Mouse (Mus musculus) inflammation-experienced regulatory T-cells, adult 6 months (primary cell): ENCODE measurements at regions not wholly inside any gene's neighbourhood (a gene's known extent, or its start where the extent isn't known, plus 50 kb on each side); places are given as distances from the start of the nearest gene placed in this dataset.

Experiments used
- ATAC-seq: one replicate; pipeline ENCODE4 v1.8.0; 2017

DNA sequence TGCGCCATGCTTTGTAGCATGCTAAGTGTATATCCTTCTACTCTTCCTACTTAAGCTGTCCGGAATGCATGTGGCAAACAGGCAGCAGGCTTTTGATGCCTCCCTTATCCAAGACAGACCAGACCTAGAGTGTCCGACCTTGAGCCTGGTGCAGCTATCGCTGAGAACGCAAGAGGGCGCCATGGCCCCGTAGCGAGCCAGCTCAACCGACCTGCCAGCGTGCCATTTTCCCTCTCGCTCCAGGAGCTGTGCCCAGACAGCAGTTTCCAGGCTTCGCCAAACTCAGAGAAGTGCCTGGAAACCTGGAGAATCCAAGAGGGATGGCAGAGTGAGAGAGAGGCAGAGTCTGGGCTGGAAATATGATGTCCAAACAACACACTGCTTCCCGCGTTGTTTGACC, 155.8 kb upstream of the Gm12830 start:
- peak; percentile 48 for ATAC-seq

DNA sequence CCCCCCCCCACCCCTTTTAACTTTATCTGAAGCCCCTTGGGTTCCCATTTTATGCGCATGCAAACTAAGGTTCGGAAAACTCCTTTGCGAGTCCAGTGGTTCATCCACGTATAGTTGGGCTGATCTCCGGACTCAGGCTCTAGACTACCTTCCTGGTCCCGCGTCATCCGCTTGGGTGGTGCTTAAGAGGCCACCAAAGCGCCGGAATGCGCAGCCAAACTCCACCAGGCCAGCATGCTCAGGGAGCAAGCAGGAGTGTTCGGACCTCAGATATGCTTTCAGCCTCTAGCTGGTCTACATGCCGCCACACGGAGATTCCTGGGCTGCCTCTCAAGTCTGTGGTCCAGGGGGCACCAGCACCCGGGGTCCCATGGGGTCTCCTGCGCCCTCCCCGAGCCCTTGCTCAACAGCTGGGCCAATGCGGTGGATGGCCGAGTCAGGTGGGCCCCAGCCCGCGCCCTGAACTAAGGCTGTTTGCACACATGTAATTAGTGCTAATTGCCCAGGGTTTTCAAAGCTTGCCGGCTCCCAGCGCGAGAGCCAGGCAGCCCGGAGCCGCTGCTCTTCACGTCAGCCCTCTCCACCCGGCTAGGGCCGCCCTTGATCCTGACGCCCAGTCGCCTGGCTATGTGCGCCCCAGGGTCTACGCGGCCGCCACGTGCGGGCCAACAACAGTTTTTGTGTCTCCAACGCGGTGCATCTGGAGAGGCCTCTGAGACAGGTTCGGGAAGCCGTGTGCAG, 155.1 kb upstream of the Gm12830 start:
- no peak for ATAC-seq

DNA sequence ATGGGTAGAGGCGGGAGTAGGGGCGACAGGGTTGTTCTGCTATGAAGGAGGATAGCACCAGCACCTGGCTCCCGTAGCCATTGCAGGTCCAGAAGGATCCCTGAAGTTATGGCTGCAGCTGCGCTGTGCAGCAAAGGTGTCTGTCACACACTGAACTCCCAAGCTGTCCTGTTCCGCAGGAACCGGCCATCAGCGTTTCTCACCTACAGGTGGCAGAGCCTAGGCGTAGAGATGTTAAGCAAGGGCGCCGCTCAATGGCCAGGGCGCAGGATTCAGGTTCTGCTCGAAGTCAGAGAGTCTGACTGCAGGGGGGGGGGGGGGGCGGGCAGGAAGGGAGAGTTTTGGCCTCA, 154.6 kb upstream of the Gm12830 start:
- no peak for ATAC-seq

DNA sequence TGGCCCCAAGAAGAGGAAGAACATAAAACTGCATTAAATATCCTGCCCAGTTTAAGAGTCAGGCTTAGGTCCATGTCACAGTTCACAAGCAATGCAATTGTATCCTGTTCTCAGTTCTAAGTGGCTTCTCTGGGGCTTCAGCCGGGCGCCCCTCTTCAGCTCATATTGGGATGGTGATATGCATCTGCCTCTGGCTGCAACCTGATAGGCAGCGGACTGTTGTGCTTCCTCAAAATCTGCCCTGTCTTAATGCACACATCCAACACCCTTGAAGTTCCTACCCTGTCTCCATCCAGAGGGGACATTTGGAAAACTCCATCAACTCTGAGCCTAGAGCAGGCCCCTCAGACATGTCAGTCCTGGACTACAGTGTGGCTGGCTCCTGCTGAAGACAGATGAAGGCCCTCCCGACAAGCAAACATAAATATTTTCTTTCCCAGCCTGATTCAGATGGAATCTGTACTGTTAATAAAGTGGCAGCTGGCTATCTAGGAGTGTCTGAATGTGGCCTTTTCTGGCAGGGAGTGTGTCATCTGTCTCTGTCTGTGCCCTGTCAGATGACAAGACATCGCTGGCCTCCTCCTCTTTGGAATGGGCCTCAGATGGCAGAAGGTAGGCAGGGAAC, 149.3 kb upstream of the Gm12830 start:
- ATAC-seq: no peak

DNA sequence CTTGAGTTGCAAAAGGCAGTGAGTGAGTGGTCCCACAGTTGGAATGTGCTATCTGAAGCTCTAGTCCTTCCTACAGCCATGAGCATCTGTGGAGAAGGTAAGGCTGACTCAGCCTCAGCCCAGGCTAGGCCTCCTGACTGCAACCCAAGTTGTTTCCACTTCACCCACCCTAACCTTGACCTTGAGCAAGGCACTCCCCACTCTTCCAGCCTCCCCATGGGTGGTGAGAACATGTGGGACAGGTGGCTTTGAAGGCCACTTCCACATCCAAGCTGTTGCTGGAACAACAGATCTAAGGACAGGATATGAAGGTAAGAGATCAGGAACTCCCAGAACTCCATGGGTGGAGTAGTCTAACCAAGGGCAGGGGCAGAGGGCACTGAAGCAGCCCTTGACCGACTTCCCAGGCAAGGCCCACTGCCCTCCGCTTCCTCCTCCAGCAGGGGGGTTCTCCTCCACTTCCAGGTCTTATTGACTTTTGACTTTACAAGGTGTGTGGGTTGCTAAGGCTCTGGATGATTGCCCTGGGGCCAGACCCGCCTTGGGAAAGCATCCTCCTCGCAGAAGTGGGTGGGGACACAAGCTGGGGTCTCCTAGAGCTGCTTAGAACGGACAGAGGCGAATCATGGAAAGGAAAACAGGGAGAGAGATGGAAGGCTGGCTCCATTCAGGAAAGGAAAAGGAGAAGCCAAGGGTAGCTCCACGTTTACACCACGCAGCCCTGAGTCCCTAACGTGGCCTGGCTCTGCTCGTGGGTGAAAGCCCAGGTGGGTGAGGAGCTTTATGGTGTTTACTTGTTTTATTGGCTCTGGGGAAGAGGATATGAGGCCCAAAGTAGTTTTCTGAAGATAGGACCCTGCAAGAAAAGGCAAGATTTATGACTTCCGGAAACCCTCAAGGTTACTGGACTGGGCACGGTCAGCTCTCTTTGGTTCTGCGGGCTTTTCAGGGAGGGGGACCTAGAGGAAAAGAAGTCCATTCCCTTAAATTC, 144.3 kb upstream of the Gm12830 start:
- no peak for ATAC-seq

DNA sequence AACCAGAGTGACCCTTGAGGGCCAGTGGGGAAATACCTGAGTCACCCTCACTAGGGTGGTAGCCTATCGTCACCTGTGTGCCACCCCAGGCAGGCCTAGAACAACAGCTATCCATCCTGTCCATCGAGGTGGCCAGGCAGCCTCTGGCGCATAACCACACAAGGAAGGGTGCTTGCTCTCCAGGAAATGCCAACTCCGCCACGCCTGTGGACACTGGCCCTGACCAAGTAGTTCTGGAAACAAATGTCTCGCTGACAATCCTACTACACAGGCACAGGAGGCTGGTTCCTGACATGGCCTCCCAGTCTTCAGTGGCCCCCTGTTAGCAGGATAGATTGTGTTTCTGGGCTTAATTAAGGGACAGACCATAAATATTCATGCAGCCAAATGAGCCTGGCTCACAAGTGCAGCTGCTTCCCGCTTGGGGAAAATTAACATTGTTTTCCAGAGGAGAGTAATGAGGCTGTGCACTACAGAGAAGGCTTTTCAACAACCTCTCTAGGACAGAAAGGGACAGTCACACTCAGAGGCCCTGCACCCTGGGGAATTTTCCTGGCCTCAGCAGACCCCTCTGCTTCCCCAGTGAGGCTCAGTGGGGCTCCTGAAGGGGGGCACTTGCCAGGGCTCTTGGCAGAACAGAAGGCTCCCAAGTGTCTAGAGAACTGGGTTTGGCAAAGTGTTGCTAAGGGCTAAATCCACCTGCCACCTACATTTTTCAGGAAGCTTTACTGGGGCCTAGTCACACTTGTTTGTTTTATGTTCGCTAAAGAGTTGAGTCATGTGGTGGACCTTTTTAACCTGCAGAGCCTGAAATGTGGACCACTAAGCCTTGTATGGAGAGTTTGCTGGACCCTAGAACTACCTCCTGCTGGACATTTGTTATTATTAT, 143.2 kb upstream of the Gm12830 start:
- ATAC-seq: no peak

DNA sequence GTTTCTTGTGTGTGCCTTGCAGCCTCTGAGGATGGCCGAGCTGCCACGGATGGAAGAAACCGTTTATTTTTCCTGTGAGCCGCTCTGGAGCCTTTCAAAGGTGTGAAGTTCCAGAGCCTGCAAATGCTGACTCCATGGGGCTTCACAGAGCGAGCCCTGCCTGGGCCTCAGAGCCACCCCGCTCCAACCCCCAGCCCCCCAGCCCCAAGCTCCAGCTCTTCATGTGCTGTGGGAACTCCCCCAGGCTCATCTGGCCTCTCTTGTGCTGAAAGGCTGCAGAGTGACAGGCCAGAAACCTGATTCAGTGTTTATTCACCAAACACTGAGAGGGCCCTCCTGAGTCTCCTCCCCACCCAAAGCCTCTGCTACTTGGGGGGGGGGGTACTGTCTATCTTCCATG, 141.2 kb upstream of the Gm12830 start:
- ATAC-seq: no peak

DNA sequence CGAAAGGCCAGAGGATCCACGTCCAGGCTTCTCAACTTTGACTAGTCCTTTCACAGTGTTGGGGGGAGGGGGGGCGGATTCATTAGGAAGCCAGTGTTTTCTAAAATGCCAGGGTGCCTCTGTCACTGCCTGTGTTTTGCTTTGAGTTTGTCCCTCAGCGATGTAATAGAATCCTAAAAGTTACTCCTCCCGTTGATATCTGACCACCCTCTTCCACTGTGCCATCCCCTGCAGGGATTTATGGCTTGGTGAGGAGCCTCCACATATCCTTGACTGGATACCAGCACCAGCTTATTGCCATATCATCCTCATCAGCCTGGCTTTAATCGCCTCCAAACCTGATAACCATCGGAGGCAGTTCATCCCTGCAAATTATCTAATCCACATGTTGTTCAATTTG, 138.6 kb upstream of the Gm12830 start:
- ATAC-seq: no peak

DNA sequence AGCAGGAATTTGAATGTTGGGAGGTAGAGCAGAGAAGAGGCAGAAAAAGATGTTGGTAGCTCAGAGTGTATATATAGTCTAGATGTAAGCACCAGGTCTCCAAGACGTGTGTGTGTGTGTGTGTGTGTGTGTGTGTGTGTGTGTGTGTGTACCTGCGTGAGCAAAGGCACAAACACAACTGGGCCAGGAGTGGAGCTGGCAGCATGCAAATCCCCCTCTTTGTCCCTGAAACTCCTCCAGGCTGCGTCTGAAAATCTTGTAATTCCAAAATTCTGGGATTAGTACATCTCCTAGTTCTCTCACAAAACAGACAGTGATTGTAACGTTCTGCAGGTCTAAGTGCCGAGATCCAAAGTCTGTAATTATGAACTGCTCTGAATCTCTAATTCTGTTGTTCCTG, 137.8 kb upstream of the Gm12830 start:
- no peak for ATAC-seq

DNA sequence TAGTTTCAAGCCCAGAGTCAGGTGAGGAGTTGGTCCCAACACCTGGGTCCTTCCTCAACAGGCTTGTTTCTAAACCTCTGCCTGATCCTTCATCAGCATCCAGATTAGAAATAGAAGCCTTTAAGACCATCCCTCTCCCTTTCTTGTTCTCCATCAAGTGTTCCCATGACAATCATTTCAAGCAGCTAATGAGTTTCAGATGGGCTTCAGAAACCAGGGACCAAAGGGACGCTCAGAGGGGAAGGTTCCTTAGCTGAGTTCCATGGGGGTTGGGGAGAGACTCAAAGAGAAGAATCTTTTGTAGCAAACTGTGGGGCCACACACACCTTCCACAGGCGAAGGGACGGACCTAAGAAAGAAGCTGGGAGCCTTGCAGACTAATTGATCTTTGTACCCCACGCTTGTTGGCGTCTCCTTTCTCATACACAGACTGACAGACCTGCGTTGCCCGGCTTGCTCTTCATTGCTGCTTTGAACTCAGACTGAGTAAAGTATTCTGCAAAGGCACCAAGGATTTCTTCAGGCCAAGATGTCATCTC, 136.6 kb upstream of the Gm12830 start:
- ATAC-seq: no peak

DNA sequence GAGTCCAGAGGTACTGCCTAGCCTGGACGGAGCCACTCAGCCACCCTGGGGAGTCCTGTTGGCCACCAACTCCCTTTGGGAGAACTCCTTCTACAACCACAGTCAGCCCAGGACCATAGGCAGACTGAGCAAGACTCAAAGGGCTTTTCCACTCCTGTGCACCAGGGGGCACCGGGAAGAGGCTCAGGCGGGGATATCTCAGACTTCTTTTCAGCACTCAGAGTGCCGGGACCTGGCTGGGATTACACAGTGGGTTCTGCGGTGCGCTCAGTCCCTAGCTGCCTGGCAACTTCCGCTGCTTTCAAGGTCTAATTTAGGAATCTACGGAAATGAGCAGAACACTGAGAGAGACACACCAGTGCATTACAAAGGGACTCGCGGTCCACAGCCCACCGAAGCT, 136.1 kb upstream of the Gm12830 start:
- peak; percentile 52 for ATAC-seq

DNA sequence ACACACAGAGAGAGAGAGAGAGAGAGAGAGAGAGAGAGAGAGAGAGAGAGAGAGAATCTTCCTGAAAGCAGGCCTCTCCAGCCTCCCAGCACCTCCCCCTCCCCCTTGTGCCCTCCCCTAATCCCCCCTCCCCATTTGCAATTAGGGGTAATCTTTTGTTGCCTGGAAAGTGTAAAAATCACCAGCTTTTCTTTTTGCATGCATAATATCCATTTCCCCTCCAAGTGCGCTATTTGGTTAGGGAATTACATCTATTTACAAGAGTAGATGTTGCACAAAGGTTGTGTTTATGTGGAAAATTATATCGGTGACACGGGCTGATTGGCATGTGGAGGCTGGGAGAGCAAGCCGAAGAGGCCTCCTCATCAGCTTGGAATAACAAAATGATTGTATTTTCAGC, 135.4 kb upstream of the Gm12830 start:
- ATAC-seq: no peak

DNA sequence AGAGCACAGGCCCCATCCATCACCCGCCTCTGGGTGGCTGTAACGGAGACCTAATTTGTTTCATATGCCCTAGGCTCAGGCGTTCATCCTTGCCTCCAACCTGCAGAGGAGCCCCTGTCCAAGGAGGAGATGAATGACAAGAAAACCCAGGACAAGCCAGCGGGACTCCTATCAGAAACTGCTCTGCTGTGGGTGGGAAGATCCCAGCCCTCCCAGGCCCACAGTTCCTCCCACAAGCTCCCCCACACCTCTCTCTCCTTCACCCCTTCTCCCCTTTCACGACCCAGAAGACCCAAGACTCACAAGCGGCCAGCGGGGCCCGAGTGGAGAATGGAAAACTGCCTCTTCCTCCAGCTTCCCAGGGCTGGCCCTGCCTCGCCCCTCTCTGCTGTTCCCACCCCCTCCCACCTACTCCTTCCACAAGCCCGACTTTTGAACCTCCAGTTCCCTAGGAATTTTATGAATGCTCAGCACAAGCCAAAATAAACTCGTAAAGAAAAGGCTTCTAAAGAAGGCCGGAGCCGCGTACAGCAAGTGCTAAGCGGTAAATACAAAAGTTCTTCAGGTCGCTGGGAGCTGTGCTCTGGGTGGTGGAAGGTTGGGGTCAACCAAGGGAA, 133.1 kb upstream of the Gm12830 start:
- no peak for ATAC-seq

DNA sequence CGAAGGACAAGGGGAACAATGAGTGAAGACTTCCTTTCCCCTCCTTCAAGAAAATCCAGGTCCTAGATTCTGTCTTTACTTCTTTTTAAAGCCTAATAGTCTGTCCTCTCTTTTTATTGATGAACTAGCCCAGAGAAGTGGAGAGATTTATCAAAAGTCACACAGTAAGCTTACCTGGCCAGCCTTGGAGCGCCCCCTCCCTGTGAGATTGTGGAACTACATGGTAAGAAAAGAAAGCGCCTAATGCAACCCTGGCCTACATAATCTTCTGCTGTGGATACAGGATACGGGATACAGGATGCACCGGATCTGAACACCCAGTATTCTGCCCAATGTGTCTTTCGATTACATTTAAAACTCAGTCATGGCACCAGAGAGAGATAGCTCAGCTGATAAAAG, 132.6 kb upstream of the Gm12830 start:
- ATAC-seq: no peak

DNA sequence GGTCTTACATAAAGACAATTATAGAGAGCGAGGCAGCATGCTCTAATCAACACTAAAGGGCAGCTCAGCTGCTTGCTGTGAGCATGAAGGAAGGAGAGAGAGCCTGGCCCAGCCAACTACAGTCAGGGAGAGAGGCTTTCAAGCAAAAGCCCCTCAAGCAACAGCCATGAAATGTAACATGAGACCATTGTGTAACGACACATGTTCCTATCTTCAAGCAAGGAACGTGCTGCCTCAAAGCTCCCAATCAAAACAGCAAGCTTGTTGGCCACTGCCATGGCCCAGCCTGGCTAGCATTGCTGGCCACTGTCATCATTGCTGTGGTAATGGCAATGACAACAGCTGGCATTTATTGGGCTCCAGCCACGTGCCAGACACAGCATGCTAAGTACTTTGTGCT, 115.9 kb upstream of the Gm12830 start:
- no peak for ATAC-seq

DNA sequence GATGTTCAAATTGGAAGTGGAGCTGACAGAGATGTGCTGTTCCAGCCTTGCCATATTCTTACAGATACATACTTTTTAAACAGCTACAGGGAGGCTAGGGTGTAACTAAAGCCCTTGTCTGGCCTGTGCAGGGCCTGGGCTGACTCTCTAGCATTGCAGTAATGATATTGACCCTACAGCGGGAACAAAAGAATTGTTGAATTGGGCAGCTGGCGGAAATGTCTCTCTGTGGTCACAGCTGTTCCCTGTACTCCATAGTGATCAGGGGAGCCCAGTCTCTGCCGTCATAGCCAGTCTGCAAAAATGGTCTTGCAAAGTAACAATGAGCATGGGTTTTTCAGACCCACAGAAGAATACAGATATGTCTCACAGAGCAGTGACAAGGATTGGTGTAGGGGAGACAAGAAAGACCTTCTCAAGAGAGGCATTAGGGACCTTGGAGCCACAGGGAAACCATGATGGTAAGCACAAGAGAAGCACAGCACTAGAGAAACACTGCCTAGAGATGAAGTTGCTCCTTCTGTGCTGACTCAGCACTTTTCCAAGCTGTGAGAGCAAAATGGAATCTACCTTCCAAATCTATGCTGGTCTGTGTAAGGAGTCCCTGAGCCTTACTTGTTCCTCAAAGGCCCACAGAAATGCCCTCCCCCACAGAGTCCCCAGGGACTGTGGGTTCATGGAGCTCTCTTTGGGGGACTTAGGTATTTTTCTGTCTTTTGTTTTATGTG, 111.2 kb upstream of the Gm12830 start:
- no peak for ATAC-seq

DNA sequence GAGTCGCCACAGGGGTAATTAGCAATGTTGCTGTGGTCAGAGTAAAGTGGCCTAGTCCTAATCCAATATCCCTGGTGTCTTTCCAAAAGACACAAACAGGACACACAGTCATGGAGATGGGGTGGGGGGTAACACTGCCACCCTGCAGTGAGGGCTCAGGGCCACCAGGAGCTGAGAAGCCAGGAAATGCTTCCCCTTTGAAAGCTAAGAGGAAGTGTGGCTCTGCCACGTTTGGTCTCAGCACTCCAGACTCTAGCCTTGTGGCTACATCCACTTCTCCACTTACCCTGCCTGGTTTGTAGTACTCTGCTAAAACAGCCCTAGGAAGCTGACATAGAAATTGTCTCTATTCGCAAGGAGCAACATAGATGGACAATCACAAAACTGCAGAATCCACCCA, 110.4 kb upstream of the Gm12830 start:
- ATAC-seq: no peak

DNA sequence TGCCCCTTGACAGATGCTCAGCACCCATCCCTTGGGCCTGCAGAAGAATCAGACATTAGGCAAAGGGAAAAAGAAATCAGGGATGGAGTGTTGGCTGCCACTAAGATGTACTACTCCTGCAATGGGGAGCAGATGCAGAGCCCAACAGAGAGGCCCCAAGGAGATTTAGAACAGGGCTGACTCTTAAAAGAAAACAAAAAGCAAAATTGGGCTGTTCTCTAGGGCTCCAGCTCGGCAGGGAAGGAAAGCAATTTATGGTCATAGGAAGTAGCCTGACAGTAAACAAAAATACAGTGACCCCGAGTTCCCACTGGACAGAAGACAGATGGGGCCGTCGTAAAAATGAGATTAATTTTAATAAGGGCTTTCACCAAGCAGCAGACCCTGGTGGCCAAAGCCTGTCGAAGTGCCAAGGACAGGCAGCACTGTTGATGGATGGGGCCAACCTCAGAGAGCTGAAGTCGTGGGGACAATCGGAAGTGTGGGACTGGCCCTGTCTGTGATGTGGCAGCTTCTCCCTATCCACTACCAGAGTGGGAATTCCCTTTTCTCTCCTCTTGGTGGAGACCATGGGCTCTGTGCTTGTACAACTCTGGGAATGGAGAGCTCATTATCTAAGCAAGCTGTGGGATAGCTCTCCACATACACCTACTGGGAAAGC, 109.4 kb upstream of the Gm12830 start:
- ATAC-seq: no peak

DNA sequence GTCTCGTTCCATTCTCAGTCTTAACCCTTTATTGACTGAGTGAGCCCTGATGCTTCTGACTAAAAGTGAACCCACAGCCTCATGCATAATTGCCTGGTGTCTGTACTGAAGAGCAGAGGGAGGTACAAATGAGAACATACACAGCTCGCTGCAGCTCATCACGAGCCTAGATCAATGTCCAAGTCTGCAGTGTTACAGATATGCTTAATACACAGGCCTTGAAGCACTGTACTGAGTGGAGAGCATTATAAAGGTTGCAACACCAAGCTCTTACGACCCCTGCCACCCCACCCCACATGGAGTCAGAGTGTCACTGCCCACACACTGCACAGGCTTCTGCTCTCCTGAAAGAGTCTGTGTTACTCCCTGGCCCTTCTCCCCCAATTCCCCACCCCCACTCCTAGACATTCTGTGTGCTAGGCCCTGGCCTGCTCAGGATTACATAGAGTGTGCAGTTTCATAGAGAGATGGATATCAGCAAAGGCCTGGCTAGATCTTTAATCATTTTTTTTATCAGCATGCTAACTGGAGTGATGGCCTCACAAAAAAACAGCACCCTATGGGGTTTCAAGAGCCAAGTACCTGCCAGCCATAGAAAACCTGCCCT, 108.5 kb upstream of the Gm12830 start:
- ATAC-seq: no peak

DNA sequence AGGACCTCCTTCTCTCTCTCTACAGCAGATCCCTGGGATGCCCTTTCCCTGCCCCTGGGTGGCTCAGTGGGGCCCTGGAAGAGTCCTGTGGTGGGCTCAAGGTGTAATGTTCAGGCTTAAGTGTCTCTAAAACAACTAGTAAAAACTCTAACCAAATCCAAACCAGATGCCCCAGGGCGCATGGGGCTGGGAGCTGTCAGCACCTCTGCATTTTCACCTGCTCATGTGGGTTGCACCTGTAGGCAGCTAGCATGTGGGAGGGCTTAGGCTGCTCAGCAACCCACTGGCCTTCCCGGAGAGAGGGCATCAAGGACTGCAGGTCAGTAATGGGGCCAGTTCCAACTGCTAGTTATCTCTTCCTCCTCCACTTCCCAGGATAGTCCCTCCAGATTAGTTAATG, 104.8 kb upstream of the Gm12830 start:
- ATAC-seq: no peak
